Mouse (Mus musculus): ENCODE results near the gene Mkln1. TPM values are rescaled to one million over a fixed set of nuclear protein-coding genes. Genes with fewer than 3 reads are reported as not detected.

Gene Mkln1
- polyA plus RNA-seq, 1 experiment from 2014 or later, result 174 TPM

DNA sequence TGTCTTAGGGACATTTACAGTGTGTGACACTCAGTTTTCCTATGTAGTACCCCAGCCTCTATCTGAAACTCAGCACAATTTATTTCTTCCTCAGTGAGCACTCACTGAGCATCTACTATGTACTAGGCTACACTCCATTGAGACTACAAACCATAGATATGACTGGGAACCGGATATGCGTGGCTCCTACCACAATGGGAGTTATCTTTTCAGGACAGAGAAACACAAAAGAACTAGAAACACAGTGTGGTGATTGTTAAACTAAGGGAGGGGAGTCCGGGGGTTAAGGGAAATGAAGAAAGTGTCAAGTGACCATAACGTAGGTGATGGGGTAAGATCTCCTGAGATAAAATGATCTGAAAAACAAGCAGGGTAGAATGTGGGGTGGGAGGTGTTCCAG lies 2.4 kb upstream of the Mkln1 start:
- Histone ChIP-seq H3K27ac (ENCODE audit: low read length) (no peak overlapping the region), H3K27me3 (replicated peaks; ENCODE audit: control insufficient read depth, insufficient read depth, low read length) (no peaks in the 10 kb centered on the region), H3K4me3 (ENCODE audit: low read length) (no peak overlapping the region), H3K36me3 (ENCODE audit: control insufficient read depth, insufficient read depth, low read length) (no peaks in the 10 kb centered on the region), H3K4me1 (ENCODE audit: control insufficient read depth, insufficient read depth, low read length) (peaks cover 13% of the 10 kb centered on the region), H3K9me3 (ENCODE audit: control insufficient read depth, low read length) (no peaks in the 10 kb centered on the region), H3K4me2 (ENCODE audit: low read depth, low read length) (no peak overlapping the region), H3K9ac (ENCODE audit: low read depth, low read length) (no peak overlapping the region)
- WGBS, result 82% methylated on average over 4 of the region's 4 CpGs
- ATAC-seq, result no peak

DNA sequence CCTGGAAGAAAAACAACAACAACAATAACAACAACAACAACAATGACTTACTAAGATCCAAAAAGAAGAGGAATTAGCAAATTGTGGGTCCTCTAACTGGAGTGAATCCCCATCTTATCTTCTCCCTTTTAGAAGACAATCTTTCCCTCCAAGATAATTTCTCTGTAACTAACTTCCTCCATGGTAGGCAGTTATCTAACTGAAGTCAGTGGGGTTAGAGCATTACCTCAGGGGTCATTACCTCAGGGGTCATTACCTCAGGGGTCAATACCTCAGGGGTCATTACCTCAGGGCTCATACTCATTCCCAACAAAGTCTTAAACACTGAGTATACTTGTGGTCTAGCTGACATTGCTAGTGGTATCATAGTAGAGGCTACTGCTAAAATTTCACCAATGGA lies 1.2 kb upstream of the Mkln1 start:
- no peak overlapping the region for H3K27ac ChIP-seq (ENCODE audit: low read length)
- no peak overlapping the region for H3K4me3 ChIP-seq (ENCODE audit: low read length)
- H3K4me2 ChIP-seq (ENCODE audit: low read depth, low read length), result no peak overlapping the region
- no peaks in the 10 kb centered on the region for H3K9me3 ChIP-seq (ENCODE audit: control insufficient read depth, low read length)
- ATAC-seq, result no peak
- H3K36me3 ChIP-seq (ENCODE audit: control insufficient read depth, insufficient read depth, low read length), result no peaks in the 10 kb centered on the region
- peaks cover 16% of the 10 kb centered on the region for H3K4me1 ChIP-seq (ENCODE audit: control insufficient read depth, insufficient read depth, low read length)
- H3K27me3 ChIP-seq (replicated peaks; ENCODE audit: control insufficient read depth, insufficient read depth, low read length), result no peaks in the 10 kb centered on the region
- no peak overlapping the region for H3K9ac ChIP-seq (ENCODE audit: low read depth, low read length)

DNA sequence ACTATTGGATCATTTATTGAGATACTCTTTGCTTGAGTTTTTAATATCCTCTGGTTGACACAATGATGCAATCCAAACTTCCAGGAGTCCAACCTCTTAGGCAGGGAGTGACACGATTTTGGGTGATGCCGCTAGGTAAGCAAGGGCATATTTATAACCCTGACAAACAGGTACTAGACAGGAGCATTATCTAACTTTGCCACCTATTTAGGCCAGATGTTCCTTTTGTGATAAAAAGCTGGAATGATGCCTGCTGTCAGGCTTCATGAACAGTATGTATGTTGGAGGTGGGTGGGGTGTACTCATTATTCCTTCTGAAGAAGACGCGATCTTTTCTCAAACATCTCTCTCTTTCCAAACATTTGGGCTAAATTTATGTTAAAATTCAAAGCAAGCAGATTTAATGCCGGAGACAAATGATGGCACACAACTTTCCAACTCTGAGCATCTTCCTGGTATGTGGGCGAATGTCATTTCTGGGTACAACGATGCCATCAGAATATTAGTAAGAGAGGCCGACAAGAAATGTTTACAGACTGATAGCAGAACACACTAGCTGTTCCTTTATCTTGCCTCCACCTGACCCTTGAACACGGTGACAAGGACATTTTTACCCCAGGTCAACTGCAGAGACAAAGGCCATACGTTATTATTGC lies 632 bp upstream of the Mkln1 start:
- ATAC-seq, result peak; percentile 23
- Histone ChIP-seq H3K4me1 (ENCODE audit: control insufficient read depth, insufficient read depth, low read length) (peaks cover 16% of the 10 kb centered on the region), H3K9ac (ENCODE audit: low read depth, low read length) (peak overlapping the region; percentile 97; the same call in 1 of the 2 replicates), H3K4me2 (ENCODE audit: low read depth, low read length) (peak overlapping the region; percentile 50), H3K36me3 (ENCODE audit: control insufficient read depth, insufficient read depth, low read length) (no peaks in the 10 kb centered on the region), H3K4me3 (ENCODE audit: low read length) (peak overlapping the region; percentile 67), H3K9me3 (ENCODE audit: control insufficient read depth, low read length) (no peaks in the 10 kb centered on the region), H3K27me3 (replicated peaks; ENCODE audit: control insufficient read depth, insufficient read depth, low read length) (no peaks in the 10 kb centered on the region), H3K27ac (ENCODE audit: low read length) (no peak overlapping the region)
- WGBS, result 49% methylated on average over 10 of the region's 10 CpGs

DNA sequence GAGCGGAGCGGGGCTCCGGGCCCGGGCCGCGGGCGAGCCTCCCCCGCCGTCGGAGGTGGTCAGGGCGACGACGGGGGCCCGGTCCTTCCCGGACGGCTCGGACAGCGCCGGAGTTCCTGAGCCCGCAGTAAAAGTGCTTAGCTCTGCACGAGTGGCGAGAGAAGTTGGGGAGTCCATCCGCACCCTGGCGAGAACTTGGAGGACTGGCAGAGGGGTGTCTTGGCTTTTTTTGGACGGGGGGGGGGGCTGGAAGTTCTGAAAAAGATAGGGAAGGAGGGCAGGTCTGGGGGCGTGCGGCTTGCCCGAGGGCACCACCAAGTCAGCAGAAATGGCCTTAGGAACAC lies 643 bp downstream of the Mkln1 start:
- Histone ChIP-seq H3K9me3 (ENCODE audit: control insufficient read depth, low read length) (no peaks in the 10 kb centered on the region), H3K36me3 (ENCODE audit: control insufficient read depth, insufficient read depth, low read length) (no peaks in the 10 kb centered on the region), H3K9ac (ENCODE audit: low read depth, low read length) (peak overlapping the region; percentile 97), H3K4me3 (ENCODE audit: low read length) (peak overlapping the region; percentile 67), H3K27me3 (replicated peaks; ENCODE audit: control insufficient read depth, insufficient read depth, low read length) (no peaks in the 10 kb centered on the region), H3K27ac (ENCODE audit: low read length) (peak overlapping the region; percentile 79), H3K4me2 (ENCODE audit: low read depth, low read length) (peak overlapping the region; percentile 73), H3K4me1 (ENCODE audit: control insufficient read depth, insufficient read depth, low read length) (peaks cover 16% of the 10 kb centered on the region)
- WGBS, result under 1% methylated on average over 28 of the region's 28 CpGs
- no peak; the same call in 1 of the 2 replicates for ATAC-seq

DNA sequence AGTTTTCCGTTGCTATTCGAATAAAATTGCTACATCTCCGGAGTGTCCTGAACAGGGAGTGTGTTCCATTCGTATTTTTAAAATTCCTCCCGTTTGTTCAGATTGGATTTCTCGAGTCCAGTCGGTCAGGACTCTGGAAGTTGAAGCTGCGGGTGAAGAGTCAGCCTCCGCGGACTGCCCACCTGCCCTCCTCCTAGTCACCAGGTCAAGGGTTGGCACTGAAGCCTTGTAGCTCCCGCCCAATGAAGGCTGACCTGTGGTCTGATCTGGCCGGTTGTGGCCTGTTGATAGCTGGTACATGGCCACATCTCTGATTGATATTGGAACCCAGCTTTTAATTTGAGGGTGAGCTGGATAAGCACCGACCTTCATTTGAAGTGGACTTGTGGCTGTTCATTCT lies 1.0 kb downstream of the Mkln1 start:
- under 1% methylated on average over 13 of the region's 13 CpGs for WGBS
- Histone ChIP-seq H3K27ac (ENCODE audit: low read length) (peak overlapping the region; percentile 79), H3K9me3 (ENCODE audit: control insufficient read depth, low read length) (no peaks in the 10 kb centered on the region), H3K4me1 (ENCODE audit: control insufficient read depth, insufficient read depth, low read length) (peaks cover 16% of the 10 kb centered on the region), H3K4me2 (ENCODE audit: low read depth, low read length) (peak overlapping the region; percentile 73), H3K9ac (ENCODE audit: low read depth, low read length) (peak overlapping the region; percentile 97), H3K27me3 (replicated peaks; ENCODE audit: control insufficient read depth, insufficient read depth, low read length) (no peaks in the 10 kb centered on the region), H3K36me3 (ENCODE audit: control insufficient read depth, insufficient read depth, low read length) (no peaks in the 10 kb centered on the region), H3K4me3 (ENCODE audit: low read length) (peak overlapping the region; percentile 67)
- ATAC-seq, result 0 out of 2 replicates have a peak, but pooled peaks have one; percentile 17

DNA sequence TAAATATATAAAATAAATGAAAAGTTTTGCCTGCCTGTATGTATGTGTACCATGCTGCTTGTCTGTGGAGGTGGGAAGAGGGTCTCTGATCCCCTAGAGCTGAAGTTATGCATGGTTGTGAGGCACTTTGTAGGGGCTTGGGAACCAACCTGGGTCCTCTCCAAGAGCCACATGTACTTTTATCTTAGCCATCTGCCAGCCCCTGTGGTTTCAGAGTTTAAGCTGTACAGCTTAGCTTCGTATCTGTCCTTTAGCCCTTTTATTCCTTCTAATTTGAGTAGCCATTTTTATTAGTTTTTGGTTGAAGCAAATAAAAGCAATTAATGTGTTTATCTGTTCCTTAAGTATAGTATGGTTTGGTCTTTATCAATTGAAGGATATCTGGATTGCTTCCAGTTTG lies 12.5 kb downstream of the Mkln1 start:
- no peak overlapping the region for H3K9ac ChIP-seq (ENCODE audit: low read depth, low read length)
- no peak overlapping the region for H3K4me3 ChIP-seq (ENCODE audit: low read length)
- no peak overlapping the region for H3K27ac ChIP-seq (ENCODE audit: low read length)
- H3K4me2 ChIP-seq (ENCODE audit: low read depth, low read length), result no peak overlapping the region
- no peaks in the 10 kb centered on the region for H3K9me3 ChIP-seq (ENCODE audit: control insufficient read depth, low read length)
- 76% methylated on average over 1 of the region's 1 CpGs for WGBS
- no peaks in the 10 kb centered on the region for H3K27me3 ChIP-seq (replicated peaks; ENCODE audit: control insufficient read depth, insufficient read depth, low read length)
- no peak for ATAC-seq
- peaks cover 11% of the 10 kb centered on the region for H3K4me1 ChIP-seq (ENCODE audit: control insufficient read depth, insufficient read depth, low read length)
- H3K36me3 ChIP-seq (ENCODE audit: control insufficient read depth, insufficient read depth, low read length), result no peaks in the 10 kb centered on the region

DNA sequence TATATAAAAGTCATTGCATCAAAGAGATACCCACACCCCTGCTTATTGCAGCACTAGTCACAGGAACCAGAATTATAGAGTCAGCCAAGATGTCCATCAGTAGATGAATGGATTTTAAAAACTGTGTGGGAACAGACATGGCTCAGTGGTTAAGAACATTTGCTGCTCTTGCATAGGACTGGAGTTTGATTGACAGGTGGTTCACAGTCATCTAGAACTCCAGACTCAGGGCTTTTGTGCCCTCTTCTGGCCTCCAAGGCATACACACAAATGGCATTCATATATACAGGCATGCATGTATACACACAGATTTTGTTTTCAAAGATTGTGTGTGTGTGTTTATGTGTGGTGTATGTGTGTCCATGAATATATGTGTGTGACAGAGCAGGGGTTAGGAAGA lies 14.0 kb downstream of the Mkln1 start:
- Histone ChIP-seq H3K27ac (ENCODE audit: low read length) (no peak overlapping the region), H3K36me3 (ENCODE audit: control insufficient read depth, insufficient read depth, low read length) (no peaks in the 10 kb centered on the region), H3K4me2 (ENCODE audit: low read depth, low read length) (no peak overlapping the region), H3K9ac (ENCODE audit: low read depth, low read length) (no peak overlapping the region), H3K27me3 (replicated peaks; ENCODE audit: control insufficient read depth, insufficient read depth, low read length) (no peaks in the 10 kb centered on the region), H3K4me1 (ENCODE audit: control insufficient read depth, insufficient read depth, low read length) (peaks cover 11% of the 10 kb centered on the region), H3K9me3 (ENCODE audit: control insufficient read depth, low read length) (no peaks in the 10 kb centered on the region), H3K4me3 (ENCODE audit: low read length) (no peak overlapping the region)
- peak; percentile 38; the same call in 1 of the 2 replicates for ATAC-seq

DNA sequence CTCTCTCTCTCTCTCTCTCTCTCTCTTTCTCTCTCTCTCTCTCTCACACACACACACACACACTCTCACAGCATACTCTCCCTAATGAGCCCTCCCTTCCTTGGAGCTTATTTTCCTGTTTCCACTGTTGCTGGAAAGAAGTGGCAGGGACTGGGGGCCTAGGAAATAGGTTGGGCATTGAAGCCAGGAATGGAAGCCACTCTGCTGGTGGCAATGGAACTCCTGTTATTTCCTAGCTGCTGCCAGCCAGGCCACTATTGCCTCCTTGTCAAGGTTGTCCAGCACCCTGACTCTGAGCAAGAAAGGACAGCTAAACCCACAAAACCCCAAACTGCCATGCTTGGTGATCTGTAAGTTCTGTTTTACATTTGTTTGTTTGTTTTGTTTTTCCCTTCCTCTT lies 15.0 kb downstream of the Mkln1 start:
- ATAC-seq, result no peak
- Histone ChIP-seq H3K4me2 (ENCODE audit: low read depth, low read length) (no peak overlapping the region), H3K9me3 (ENCODE audit: control insufficient read depth, low read length) (no peaks in the 10 kb centered on the region), H3K4me1 (ENCODE audit: control insufficient read depth, insufficient read depth, low read length) (peaks cover 11% of the 10 kb centered on the region), H3K4me3 (ENCODE audit: low read length) (no peak overlapping the region), H3K27me3 (replicated peaks; ENCODE audit: control insufficient read depth, insufficient read depth, low read length) (no peaks in the 10 kb centered on the region), H3K27ac (ENCODE audit: low read length) (no peak overlapping the region), H3K9ac (ENCODE audit: low read depth, low read length) (no peak overlapping the region), H3K36me3 (ENCODE audit: control insufficient read depth, insufficient read depth, low read length) (peaks cover 3% of the 10 kb centered on the region; the same call in 1 of the 2 replicates)

DNA sequence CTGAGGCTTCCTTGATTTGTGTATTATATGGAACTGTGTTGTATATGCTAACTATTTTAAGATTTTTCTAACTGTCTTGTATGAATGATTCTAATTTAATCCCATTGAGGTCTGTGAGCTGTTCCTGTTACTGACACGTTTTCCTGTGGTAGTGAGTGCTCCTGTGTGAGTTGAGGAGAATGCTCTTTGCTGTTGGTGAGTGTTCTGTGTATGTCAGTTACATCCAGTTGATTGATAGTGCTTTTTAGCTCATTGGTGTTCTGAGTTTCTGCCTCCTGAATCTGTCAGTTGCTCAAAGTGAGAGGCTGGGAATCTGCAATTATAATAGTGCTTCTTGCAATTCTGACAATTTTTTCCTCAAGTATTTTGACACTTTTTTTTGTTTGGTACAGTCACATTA lies 15.8 kb downstream of the Mkln1 start:
- no peaks in the 10 kb centered on the region for H3K27me3 ChIP-seq (replicated peaks; ENCODE audit: control insufficient read depth, insufficient read depth, low read length)
- no peak overlapping the region for H3K4me2 ChIP-seq (ENCODE audit: low read depth, low read length)
- no peak for ATAC-seq
- peaks cover 10% of the 10 kb centered on the region for H3K4me1 ChIP-seq (ENCODE audit: control insufficient read depth, insufficient read depth, low read length)
- H3K9me3 ChIP-seq (ENCODE audit: control insufficient read depth, low read length), result no peaks in the 10 kb centered on the region
- no peak overlapping the region for H3K4me3 ChIP-seq (ENCODE audit: low read length)
- H3K27ac ChIP-seq (ENCODE audit: low read length), result no peak overlapping the region
- H3K9ac ChIP-seq (ENCODE audit: low read depth, low read length), result no peak overlapping the region
- WGBS, result 34% methylated on average over 1 of the region's 1 CpGs
- peaks cover 3% of the 10 kb centered on the region; the same call in 1 of the 2 replicates for H3K36me3 ChIP-seq (ENCODE audit: control insufficient read depth, insufficient read depth, low read length)

DNA sequence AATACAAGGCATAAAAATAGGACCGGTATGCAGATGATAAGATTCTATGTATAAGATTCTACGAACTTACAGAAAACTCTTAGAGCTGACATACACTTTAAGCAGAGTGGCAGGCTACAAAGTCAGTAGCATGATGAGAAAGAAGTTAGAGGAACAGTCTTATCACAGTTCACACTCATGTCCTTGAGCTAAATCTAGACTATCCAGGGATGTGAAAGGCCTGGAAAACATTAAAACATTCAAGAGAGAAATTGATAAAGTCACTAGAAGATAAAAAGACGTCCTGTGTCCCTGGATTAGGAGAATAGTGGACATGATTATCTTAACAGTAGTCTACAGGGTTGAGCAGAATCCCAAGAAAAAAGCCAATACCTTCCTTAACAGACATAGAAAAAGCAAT lies 26.9 kb downstream of the Mkln1 start:
- no peak overlapping the region for H3K4me3 ChIP-seq (ENCODE audit: low read length)
- H3K4me2 ChIP-seq (ENCODE audit: low read depth, low read length), result no peak overlapping the region
- H3K36me3 ChIP-seq (ENCODE audit: control insufficient read depth, insufficient read depth, low read length), result 0 out of 2 replicates have a peak, but pooled peaks cover 3% of the 10 kb centered on the region
- no peak overlapping the region for H3K27ac ChIP-seq (ENCODE audit: low read length)
- no peaks in the 10 kb centered on the region for H3K9me3 ChIP-seq (ENCODE audit: control insufficient read depth, low read length)
- H3K9ac ChIP-seq (ENCODE audit: low read depth, low read length), result no peak overlapping the region
- no peaks in the 10 kb centered on the region for H3K27me3 ChIP-seq (replicated peaks; ENCODE audit: control insufficient read depth, insufficient read depth, low read length)
- WGBS, result 89% methylated on average over 3 of the region's 3 CpGs
- no peak for ATAC-seq
- H3K4me1 ChIP-seq (ENCODE audit: control insufficient read depth, insufficient read depth, low read length), result no peaks in the 10 kb centered on the region

All from intestine, embryonic 16.5 days (tissue).